Mouse (Mus musculus): ENCODE measurements around the gene Il18bp.

GRCm38 (mm10) chr7:102000921-102001630 is 17.4 kb downstream of the Il18bp start:
- TF ChIP-seq CTCF (IDR thresholded peaks at IDR 0.05; ENCODE audit: low read depth, low read length), result no peak
- TF ChIP-seq POLR2A (IDR thresholded peaks at IDR 0.05; ENCODE audit: borderline replicate concordance, low read depth, low read length), result no peak
